Mouse (Mus musculus) liver, postnatal 0 days (tissue): ENCODE results near the gene Atp5g3. TPM values are rescaled to one million over a fixed set of nuclear protein-coding genes. Genes with fewer than 3 reads are reported as not detected.
"Not testable (repeated sequence)": the region's sequence is repeated elsewhere in the genome, so short reads cannot be mapped to it uniquely, and the experiment has no call there.

Experiments used
- ATAC-seq: fragments of 200-750 bp; cut with Nextera tagmentation; 2 replicates; pipeline ENCODE4 v1.8.0; 2017; ENCODE audit warnings: mild to moderate bottlenecking, moderate library complexity
- DNase-seq: peaks from one replicate; pipeline ENCODE4 v3.0.0-alpha.2; 2016
- H3K27ac ChIP-seq: fragments of 300-500 bp; sonication (generic); 2 replicates; pipeline ENCODE4 v1.5.1; 2014; ENCODE audit warnings: antibody characterized with exemption, moderate library complexity, mild to moderate bottlenecking, low read depth
- H3K27me3 ChIP-seq: fragments of 300-500 bp; sonication (generic); 2 replicates; pipeline ENCODE4 v1.6.1; 2014; ENCODE audit warnings: low read length, control low read depth, mixed read lengths; ENCODE audit not compliant: insufficient read depth
- H3K36me3 ChIP-seq: fragments of 300-500 bp; sonication (generic); replicated peaks from 2 replicates; pipeline ENCODE4 v1.6.1; 2014; ENCODE audit warnings: mild to moderate bottlenecking, control low read depth, low read length, moderate library complexity, mixed read lengths; ENCODE audit not compliant: insufficient read depth
- H3K4me1 ChIP-seq: fragments of 300-500 bp; sonication (generic); 2 replicates; pipeline ENCODE4 v1.6.1; 2014; ENCODE audit warnings: antibody characterized with exemption, mild to moderate bottlenecking, control low read depth; ENCODE audit not compliant: insufficient read depth
- H3K4me2 ChIP-seq: fragments of 300-500 bp; sonication (generic); 2 replicates; pipeline ENCODE4 v1.6.1; 2014; ENCODE audit warnings: low read depth, mild to moderate bottlenecking, low read length, moderate library complexity, mixed read lengths
- H3K4me3 ChIP-seq: fragments of 300-500 bp; sonication (generic); 2 replicates; pipeline ENCODE4 v1.5.1; 2014; ENCODE audit warnings: low read depth, low read length
- H3K9ac ChIP-seq: fragments of 300-500 bp; sonication (generic); replicated peaks from 2 replicates; pipeline ENCODE4 v1.6.1; 2014; ENCODE audit warnings: mild to moderate bottlenecking, moderate library complexity
- H3K9me3 ChIP-seq: fragments of 300-500 bp; sonication (generic); 2 replicates; pipeline ENCODE4 v1.6.1; 2016; ENCODE audit warnings: mild to moderate bottlenecking, control low read depth, low read length, mixed read lengths
- CTCF ChIP-seq: sonication (generic); IDR thresholded peaks from 2 replicates; pipeline ENCODE4 v1.5.1; 2016; ENCODE audit warnings: antibody characterized with exemption, low read depth
- EP300 ChIP-seq: IDR thresholded peaks from 2 replicates; pipeline ENCODE4 v1.6.1; 2016; ENCODE audit warnings: antibody characterized with exemption, low read depth, mild to moderate bottlenecking
- WGBS: fragments of 180-500 bp; shearing (Covaris S2); extraction: QIAGEN DNeasy Blood & Tissue Kit; methylation state at CpG from one replicate; pipeline ENCODE4 v1.1.7; 2014; ENCODE audit not compliant: insufficient replicate concordance; 5-methylcytosine and 5-hydroxymethylcytosine counted together
- polyA plus RNA-seq: library from polyadenylated mRNA; unstranded; fragments of >200 nt; fragmentation: Nextera tagmentation; extraction: Ambion mirVana; gene quantifications from 2 replicates; pipeline ENCODE4 v1.2.1, GENCODE M21; 2015

The Atp5g3 gene
- polyA plus RNA-seq, 1 experiment from 2014 or later = 1,436 TPM

DNA sequence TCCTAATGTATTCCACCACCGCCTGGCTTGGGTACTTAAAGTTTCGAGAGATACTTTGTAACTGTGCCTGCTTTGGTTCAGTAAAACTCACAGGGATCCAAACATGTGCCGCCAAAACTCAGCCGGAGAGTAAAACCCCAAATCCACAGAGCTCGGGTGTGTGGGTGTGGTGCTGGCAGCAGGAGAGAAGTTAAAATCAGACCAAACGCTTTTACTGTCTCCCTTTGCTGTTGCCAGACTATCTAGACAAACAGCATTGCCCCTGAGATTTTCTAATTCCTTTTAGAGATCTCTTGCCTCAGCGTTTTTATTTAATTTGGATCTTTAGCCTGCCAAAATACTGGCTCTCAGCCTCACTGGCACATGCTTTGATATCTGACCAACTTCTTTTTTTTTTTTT lies 8.5 kb upstream of the Atp5g3 start:
- Histone ChIP-seq H3K9ac (no peak overlapping the region), H3K4me2 (no peak overlapping the region), H3K27me3 (no peaks in the 10 kb centered on the region), H3K9me3 (no peaks in the 10 kb centered on the region), H3K27ac (no peak overlapping the region), H3K4me3 (no peak overlapping the region), H3K36me3 (no peaks in the 10 kb centered on the region), H3K4me1 (no peaks in the 10 kb centered on the region)
- TF ChIP-seq EP300 (no peak), CTCF (no peak)
- WGBS = 66% methylated on average over 7 of the region's 7 CpGs
- DNase-seq (no peak), ATAC-seq (no peak)

DNA sequence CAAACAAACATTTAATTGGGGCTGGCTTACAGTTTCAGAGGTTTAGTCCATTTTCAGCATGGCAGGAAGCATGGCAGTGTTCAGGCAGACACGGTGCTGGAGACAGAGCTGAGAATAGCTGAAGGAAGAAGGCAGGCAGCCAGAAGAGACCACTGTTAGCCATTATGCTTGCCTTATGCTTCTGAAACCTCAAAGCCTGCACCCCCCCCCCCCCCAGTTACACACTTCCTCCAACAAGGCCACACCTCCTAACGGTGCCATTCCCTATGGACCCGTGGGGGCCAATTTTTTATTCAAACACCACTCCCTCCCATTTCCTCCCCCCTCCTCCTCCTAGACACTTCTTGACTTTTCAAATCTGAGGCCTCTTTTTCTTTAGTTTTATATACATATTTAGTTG lies 1.1 kb upstream of the Atp5g3 start:
- Histone ChIP-seq H3K9me3 (no peaks in the 10 kb centered on the region), H3K4me3 (no peak overlapping the region), H3K9ac (no peak overlapping the region), H3K27me3 (no peaks in the 10 kb centered on the region), H3K4me1 (peaks cover 13% of the 10 kb centered on the region), H3K36me3 (peaks cover 24% of the 10 kb centered on the region), H3K27ac (0 out of 2 replicates have a peak overlapping the region, but pooled peaks have one; percentile 98), H3K4me2 (peak overlapping the region; percentile 85; the same call in 1 of the 2 replicates)
- ATAC-seq (no peak), DNase-seq (no peak)
- TF ChIP-seq EP300 = no peak
- no peak for TF ChIP-seq CTCF
- 22% methylated on average over 3 of the region's 3 CpGs for WGBS

DNA sequence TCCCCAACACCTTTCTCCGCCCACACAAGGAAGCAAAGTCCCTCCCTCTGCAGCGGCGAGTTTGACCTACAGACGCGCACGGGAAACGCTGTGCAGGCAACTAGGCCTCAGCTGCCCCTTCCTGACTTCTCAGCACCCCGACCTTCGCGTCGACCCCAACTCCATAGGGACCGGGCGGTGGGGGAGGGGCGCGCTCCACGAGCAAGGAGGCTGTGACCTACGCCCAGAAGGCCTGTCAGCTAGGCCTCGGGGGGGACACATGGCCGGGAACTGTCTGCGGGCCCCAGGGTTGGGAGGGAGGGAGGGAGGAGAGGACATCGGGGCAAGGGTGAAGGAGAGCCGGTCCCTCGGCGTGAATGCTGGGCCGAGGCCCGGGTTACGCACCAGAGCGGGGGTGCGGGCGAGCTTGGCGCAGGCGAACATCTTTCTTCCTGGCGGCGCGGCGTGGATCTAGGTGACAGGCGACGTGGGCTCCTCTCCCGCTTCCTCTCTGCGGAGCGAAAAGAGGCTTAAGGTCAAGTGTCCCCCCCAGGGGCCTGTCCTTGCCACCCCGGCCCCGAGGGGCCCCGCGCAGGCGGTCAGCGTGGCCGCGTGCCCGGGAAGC lies 453 bp downstream of the Atp5g3 start:
- no peak for TF ChIP-seq EP300
- TF ChIP-seq CTCF = no peak
- H3K4me3 ChIP-seq = peak overlapping the region; percentile 81
- DNase-seq (peak; percentile 72), ATAC-seq (peak; percentile 61)
- peak overlapping the region; percentile 85 for H3K4me2 ChIP-seq
- peak overlapping the region; percentile 99 for H3K9ac ChIP-seq
- no peaks in the 10 kb centered on the region for H3K9me3 ChIP-seq
- H3K27me3 ChIP-seq = no peaks in the 10 kb centered on the region
- peak overlapping the region; percentile 98 for H3K27ac ChIP-seq
- WGBS = under 1% methylated on average over 45 of the region's 50 CpGs
- peaks cover 29% of the 10 kb centered on the region for H3K36me3 ChIP-seq
- H3K4me1 ChIP-seq = peaks cover 13% of the 10 kb centered on the region

DNA sequence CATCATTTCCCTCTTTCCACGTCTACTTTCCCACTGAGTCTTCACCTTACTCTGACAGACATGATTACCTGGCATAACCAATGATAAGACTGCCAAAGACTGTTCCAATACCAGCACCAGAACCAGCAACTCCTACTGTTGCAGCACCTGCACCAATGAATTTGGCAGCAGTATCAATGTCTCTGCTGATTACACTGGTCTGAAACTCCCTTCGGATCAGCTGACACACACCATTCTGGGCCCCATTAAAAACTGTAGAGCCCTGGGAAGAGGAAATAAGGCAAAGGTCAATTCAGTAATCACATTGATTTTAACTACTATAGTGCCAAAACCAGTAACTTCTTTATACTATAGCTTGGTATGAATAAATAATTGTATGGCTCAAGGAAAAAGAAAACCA lies 2.0 kb downstream of the Atp5g3 start:
- no peak for DNase-seq
- TF ChIP-seq CTCF = no peak
- TF ChIP-seq EP300 = no peak
- H3K36me3 ChIP-seq = peaks cover 29% of the 10 kb centered on the region
- no peak for ATAC-seq
- 64% methylated on average over 2 of the region's 2 CpGs for WGBS
- no peak overlapping the region for H3K4me3 ChIP-seq
- no peak overlapping the region for H3K9ac ChIP-seq
- H3K27ac ChIP-seq = no peak overlapping the region
- peak overlapping the region; percentile 38; the same call in 1 of the 2 replicates for H3K4me2 ChIP-seq
- no peaks in the 10 kb centered on the region for H3K27me3 ChIP-seq
- H3K9me3 ChIP-seq = no peaks in the 10 kb centered on the region
- H3K4me1 ChIP-seq = peaks cover 13% of the 10 kb centered on the region

DNA sequence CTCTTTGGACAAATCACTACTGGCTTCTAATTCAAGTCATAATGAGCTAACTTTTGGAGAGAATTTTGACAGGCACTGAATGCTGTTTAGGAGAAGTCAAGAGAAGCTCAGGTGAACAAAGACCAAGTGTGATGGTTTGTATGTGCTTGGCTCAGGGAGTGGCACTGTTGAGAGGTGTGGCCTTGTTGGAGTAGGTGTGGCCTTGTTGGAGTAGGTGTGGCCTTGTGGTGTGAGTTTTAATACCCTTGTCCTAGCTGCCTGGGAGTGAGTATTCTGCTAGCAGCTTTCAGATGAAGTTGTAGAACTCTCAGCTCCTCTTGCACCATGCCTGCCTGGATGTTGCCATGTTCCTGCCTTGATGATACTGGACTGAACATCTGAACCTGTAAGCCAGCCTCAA lies 6.4 kb downstream of the Atp5g3 start:
- not testable (repeated sequence) for ATAC-seq, DNase-seq, H3K4me3 ChIP-seq, H3K4me2 ChIP-seq, H3K27me3 ChIP-seq, H3K9me3 ChIP-seq, H3K4me1 ChIP-seq, H3K27ac ChIP-seq, H3K9ac ChIP-seq
- H3K36me3 ChIP-seq = peaks cover 26% of the 10 kb centered on the region

DNA sequence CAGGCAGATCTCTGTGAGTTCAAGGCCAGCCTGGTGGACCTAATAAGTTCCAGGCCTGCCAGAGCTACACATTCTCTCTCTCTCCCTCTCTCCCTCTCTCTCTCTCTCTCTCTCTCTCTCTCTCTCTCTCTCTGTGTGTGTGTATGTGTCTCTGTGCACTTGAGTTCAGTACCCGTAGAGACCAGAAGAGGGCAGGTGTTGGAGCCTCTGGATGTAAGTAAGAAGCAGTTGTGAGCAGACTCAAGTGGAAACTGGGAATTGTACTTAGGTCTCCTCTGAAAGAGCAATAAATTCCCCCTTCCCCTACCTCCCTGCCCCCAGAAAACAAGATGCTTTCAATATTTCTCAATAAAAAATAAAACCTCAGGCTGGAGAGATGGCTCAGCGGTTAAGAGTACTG lies 7.6 kb downstream of the Atp5g3 start:
- Histone ChIP-seq H3K27me3 (no peaks in the 10 kb centered on the region), H3K9ac (no peak overlapping the region), H3K4me2 (no peak overlapping the region), H3K36me3 (peaks cover 17% of the 10 kb centered on the region), H3K4me1 (0 out of 2 replicates have a peak, but pooled peaks cover under 1% of the 10 kb centered on the region), H3K27ac (no peak overlapping the region), H3K4me3 (no peak overlapping the region), H3K9me3 (no peaks in the 10 kb centered on the region)
- TF ChIP-seq CTCF (no peak), EP300 (no peak)
- DNase-seq (no peak), ATAC-seq (no peak; the same call in 1 of the 2 replicates)
- 92% methylated on average over 2 of the region's 2 CpGs for WGBS

DNA sequence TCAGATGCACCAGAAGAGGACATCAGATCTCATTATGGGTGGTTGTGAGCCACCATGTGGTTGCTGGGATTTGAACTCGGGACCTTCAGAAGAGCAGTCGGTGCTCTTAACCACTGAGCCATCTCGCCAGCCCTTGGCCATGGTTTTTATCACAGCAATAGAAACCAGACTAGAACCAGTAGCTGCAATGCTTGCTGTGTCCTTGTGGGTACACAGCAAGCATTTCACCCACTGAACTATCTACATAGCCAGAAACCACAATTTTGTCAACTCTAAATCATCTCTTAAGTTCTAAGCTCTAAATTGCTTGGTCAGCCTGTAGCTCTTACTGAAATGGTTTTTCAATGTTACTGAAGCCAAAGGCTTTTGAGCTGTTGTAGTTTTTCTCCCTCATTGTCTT lies 8.8 kb downstream of the Atp5g3 start:
- H3K4me1 ChIP-seq, DNase-seq, H3K36me3 ChIP-seq, H3K9me3 ChIP-seq, H3K4me2 ChIP-seq, H3K4me3 ChIP-seq, H3K9ac ChIP-seq, H3K27me3 ChIP-seq, ATAC-seq, H3K27ac ChIP-seq: not testable (repeated sequence)
- 88% methylated on average over 3 of the region's 3 CpGs for WGBS
